Mouse (Mus musculus): ENCODE data around the gene Pkmyt1.

DNA sequence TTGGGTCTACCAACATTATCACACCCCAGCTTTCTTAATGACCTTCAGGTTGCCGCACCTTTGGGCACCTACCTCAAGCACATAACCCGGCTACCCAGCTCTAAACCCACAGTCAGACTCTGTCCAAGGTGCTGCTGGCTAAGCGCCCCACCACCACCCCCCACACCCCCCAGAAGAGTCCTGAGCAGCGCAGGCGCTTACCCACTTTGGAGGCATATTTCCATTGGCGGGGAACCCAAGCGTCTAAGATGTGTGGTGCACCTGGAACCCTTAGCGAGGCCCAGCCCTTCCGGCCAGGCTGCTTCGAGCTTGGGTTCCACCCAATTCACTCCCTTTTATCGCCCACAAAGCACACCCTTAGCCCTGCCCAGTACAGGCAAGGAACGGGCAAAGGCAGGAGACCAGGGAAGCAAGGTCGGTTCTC lies 14.5 kb downstream of the Pkmyt1 start, which contains the start of gene Paqr4:
- TF ChIP-seq GATA1 (IDR thresholded peaks at IDR 0.05; ENCODE audit: low read length) (no peak), TAL1 (IDR thresholded peaks at IDR 0.05; ENCODE audit: low read length) (no peak)
